Mouse (Mus musculus): ENCODE data around the gene Piwil4.

- TF ChIP-seq CTCF (IDR thresholded peaks at IDR 0.05; ENCODE audit: insufficient read depth, low read depth, low read length) (no peak), POLR2A (IDR thresholded peaks at IDR 0.05; ENCODE audit: insufficient read depth, low read depth, low read length) (no peak)
Measured at GRCm38 (mm10) chr9:14646641-14647040, 93.9 kb downstream of the Piwil4 start.

Measured in olfactory bulb, adult 2 months (tissue).